Mouse (Mus musculus): ENCODE measurements around the gene Lpxn. TPM values are rescaled to one million over a fixed set of nuclear protein-coding genes. Genes with fewer than 3 reads are reported as not detected.

Lpxn gene
- polyA plus RNA-seq, 1 experiment, result 0.72 TPM

DNA sequence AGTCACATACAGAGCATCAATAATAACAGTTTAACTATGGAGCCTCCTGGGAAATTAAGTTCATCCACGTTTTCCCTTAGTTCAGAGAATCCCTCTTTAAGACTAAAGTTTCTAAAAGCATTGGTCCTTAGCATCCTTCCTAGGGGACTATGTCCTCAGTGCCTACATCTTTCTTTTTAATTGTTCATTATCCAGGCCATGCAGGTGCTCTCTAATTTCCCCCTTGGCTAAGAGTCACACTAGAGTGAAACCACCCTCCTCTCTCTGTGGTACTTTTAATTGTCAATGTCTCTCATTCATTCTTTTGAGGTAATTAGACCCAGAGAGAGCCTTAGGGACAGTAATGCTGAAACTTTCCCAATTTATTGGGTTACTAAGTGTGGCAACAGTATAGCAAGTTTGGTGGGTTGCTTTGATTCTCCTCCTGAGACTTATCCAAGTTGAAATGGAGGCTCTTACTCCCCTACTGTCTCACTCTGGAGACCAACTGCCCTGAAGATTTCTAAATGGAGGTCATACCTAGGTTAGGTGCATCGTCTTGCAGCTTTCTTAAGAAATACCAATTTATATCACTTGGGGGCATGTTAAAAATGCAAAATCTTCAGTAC lies 34.9 kb downstream of the Lpxn start:
- H3K27me3 ChIP-seq (ENCODE audit: control insufficient read depth, insufficient read depth, low read length, poor library complexity, severe bottlenecking), result no peaks in the 10 kb centered on the region
- H3K9ac ChIP-seq (ENCODE audit: low read depth, poor library complexity, severe bottlenecking), result no peak overlapping the region
- no peak overlapping the region for H3K27ac ChIP-seq (ENCODE audit: insufficient read depth, low read length)
- no peaks in the 10 kb centered on the region for H3K36me3 ChIP-seq (ENCODE audit: control insufficient read depth, insufficient read depth, low read length, poor library complexity, severe bottlenecking)
- TF ChIP-seq POLR2A (IDR thresholded peaks at IDR 0.05; ENCODE audit: insufficient read depth, low read length), result no peak
- no peak for TF ChIP-seq CTCF (IDR thresholded peaks at IDR 0.05; ENCODE audit: low read depth, low read length)
- TF ChIP-seq EP300 (IDR thresholded peaks at IDR 0.05; ENCODE audit: insufficient read depth, low read depth, low read length), result no peak
- no peaks in the 10 kb centered on the region for H3K4me1 ChIP-seq (ENCODE audit: control insufficient read depth, insufficient read depth, low read length)
- no peak overlapping the region for H3K4me3 ChIP-seq (ENCODE audit: low read depth, low read length)
- H3K9me3 ChIP-seq (replicated peaks; ENCODE audit: control insufficient read depth, insufficient read depth, low read length, poor library complexity, severe bottlenecking), result no peaks in the 10 kb centered on the region

DNA sequence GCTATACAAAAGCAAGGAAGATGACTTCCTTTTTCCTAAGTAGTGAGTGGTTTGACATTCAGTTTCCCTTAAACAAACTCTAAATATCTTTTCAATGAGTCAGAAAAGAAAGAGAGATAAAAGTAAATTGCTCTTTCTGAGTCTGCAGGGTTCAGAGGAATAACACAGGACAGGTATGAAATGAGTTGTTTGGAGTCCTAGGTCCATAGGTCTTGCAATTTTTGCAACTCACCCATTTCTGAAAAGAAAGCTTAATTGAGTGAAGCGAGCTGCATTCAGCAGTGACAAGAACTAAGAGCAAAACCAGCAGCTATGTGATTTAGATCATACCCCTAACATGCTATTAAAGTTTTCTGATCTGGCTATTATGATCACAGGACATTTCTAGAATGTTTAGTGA lies 35.6 kb downstream of the Lpxn start:
- no peaks in the 10 kb centered on the region for H3K9me3 ChIP-seq (replicated peaks; ENCODE audit: control insufficient read depth, insufficient read depth, low read length, poor library complexity, severe bottlenecking)
- H3K27ac ChIP-seq (ENCODE audit: insufficient read depth, low read length), result no peak overlapping the region
- H3K36me3 ChIP-seq (ENCODE audit: control insufficient read depth, insufficient read depth, low read length, poor library complexity, severe bottlenecking), result no peaks in the 10 kb centered on the region
- no peaks in the 10 kb centered on the region for H3K4me1 ChIP-seq (ENCODE audit: control insufficient read depth, insufficient read depth, low read length)
- no peak overlapping the region for H3K4me3 ChIP-seq (ENCODE audit: low read depth, low read length)
- H3K27me3 ChIP-seq (ENCODE audit: control insufficient read depth, insufficient read depth, low read length, poor library complexity, severe bottlenecking), result no peaks in the 10 kb centered on the region
- TF ChIP-seq CTCF (IDR thresholded peaks at IDR 0.05; ENCODE audit: low read depth, low read length) (no peak), POLR2A (IDR thresholded peaks at IDR 0.05; ENCODE audit: insufficient read depth, low read length) (no peak)
- H3K9ac ChIP-seq (ENCODE audit: low read depth, poor library complexity, severe bottlenecking), result no peak overlapping the region

DNA sequence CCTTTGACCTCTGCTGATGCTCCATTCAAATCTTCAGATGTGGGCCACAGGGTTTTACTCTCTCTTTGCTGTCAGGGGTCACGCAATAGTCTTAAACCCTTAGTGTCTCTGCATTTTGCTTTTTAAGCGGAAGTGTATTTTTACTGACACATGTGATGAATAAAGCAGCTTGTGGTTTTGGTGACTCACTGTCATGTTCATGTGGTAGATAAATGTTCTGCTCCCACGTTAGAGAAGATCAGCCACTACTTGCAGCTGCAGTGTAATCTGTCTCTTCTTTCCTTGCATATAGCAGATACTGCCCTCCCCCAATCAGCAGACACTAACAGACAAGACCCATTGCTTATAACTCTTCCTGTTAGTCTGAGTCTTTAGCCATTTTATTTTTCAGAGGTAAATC lies 37.6 kb downstream of the Lpxn start:
- TF ChIP-seq CTCF (IDR thresholded peaks at IDR 0.05; ENCODE audit: low read depth, low read length) (no peak), POLR2A (IDR thresholded peaks at IDR 0.05; ENCODE audit: insufficient read depth, low read length) (no peak), EP300 (IDR thresholded peaks at IDR 0.05; ENCODE audit: insufficient read depth, low read depth, low read length) (no peak)
- Histone ChIP-seq H3K4me1 (ENCODE audit: control insufficient read depth, insufficient read depth, low read length) (no peaks in the 10 kb centered on the region), H3K27me3 (ENCODE audit: control insufficient read depth, insufficient read depth, low read length, poor library complexity, severe bottlenecking) (no peaks in the 10 kb centered on the region), H3K36me3 (ENCODE audit: control insufficient read depth, insufficient read depth, low read length, poor library complexity, severe bottlenecking) (no peaks in the 10 kb centered on the region), H3K4me3 (ENCODE audit: low read depth, low read length) (no peak overlapping the region), H3K9me3 (replicated peaks; ENCODE audit: control insufficient read depth, insufficient read depth, low read length, poor library complexity, severe bottlenecking) (no peaks in the 10 kb centered on the region), H3K9ac (ENCODE audit: low read depth, poor library complexity, severe bottlenecking) (no peak overlapping the region), H3K27ac (ENCODE audit: insufficient read depth, low read length) (no peak overlapping the region)

DNA sequence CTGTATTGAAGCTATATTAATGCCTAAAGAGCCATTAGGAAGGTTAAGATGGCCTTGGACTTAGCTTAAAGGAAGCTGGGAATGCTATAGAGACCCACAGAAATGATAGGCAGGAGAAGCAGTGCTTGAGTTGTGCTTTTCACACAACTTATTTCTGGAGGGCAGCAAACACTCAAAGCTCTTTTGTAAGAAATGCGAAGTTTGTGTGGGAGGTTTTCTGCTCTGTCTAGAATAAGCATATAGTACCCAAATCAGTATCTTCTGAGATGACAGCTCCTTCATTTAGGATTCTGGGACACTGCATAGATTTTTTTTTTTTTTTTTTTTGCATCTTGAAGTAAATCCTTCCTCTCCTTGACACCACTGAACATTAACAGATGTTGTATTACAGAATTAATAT lies 42.5 kb downstream of the Lpxn start:
- Histone ChIP-seq H3K27me3 (ENCODE audit: control insufficient read depth, insufficient read depth, low read length, poor library complexity, severe bottlenecking) (no peaks in the 10 kb centered on the region), H3K36me3 (ENCODE audit: control insufficient read depth, insufficient read depth, low read length, poor library complexity, severe bottlenecking) (no peaks in the 10 kb centered on the region), H3K4me1 (ENCODE audit: control insufficient read depth, insufficient read depth, low read length) (no peaks in the 10 kb centered on the region), H3K9me3 (replicated peaks; ENCODE audit: control insufficient read depth, insufficient read depth, low read length, poor library complexity, severe bottlenecking) (no peaks in the 10 kb centered on the region), H3K9ac (ENCODE audit: low read depth, poor library complexity, severe bottlenecking) (no peak overlapping the region), H3K4me3 (ENCODE audit: low read depth, low read length) (no peak overlapping the region), H3K27ac (ENCODE audit: insufficient read depth, low read length) (no peak overlapping the region)
- TF ChIP-seq POLR2A (IDR thresholded peaks at IDR 0.05; ENCODE audit: insufficient read depth, low read length) (no peak), EP300 (IDR thresholded peaks at IDR 0.05; ENCODE audit: insufficient read depth, low read depth, low read length) (no peak), CTCF (IDR thresholded peaks at IDR 0.05; ENCODE audit: low read depth, low read length) (no peak)

DNA sequence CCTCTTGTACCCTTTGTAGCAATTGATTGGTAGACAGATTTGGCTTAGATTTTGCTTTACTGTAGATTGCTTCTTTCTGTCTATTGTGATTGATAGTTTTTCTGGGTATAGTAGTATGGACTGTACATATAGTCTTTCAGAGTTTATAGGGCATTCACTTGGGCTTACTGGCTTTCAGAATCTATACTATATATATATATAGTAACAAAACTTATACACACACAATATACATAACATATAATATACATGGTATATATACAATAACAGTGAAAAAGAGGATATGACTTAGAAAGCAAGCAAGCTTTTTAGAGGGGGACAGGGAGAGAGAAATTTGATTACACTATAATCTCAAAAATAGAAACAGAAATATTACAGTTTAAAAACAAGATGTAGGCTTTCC lies 50.4 kb downstream of the Lpxn start, which contains the start of gene Gm5244:
Gene Gm5244 (plus strand): TSS at position 301 of the 400 bp plus-strand sequence.
- Histone ChIP-seq H3K4me1 (ENCODE audit: control insufficient read depth, insufficient read depth, low read length) (no peaks in the 10 kb centered on the region), H3K9ac (ENCODE audit: low read depth, poor library complexity, severe bottlenecking) (no peak within 1 kb of the TSS), H3K36me3 (ENCODE audit: control insufficient read depth, insufficient read depth, low read length, poor library complexity, severe bottlenecking) (no peaks in the 10 kb centered on the region), H3K27ac (ENCODE audit: insufficient read depth, low read length) (no peak within 1 kb of the TSS), H3K9me3 (replicated peaks; ENCODE audit: control insufficient read depth, insufficient read depth, low read length, poor library complexity, severe bottlenecking) (no peaks in the 10 kb centered on the region), H3K4me3 (ENCODE audit: low read depth, low read length) (no peak within 1 kb of the TSS), H3K27me3 (ENCODE audit: control insufficient read depth, insufficient read depth, low read length, poor library complexity, severe bottlenecking) (no peaks in the 10 kb centered on the region)
- TF ChIP-seq POLR2A (IDR thresholded peaks at IDR 0.05; ENCODE audit: insufficient read depth, low read length) (no peak), CTCF (IDR thresholded peaks at IDR 0.05; ENCODE audit: low read depth, low read length) (no peak), EP300 (IDR thresholded peaks at IDR 0.05; ENCODE audit: insufficient read depth, low read depth, low read length) (no peak)

DNA sequence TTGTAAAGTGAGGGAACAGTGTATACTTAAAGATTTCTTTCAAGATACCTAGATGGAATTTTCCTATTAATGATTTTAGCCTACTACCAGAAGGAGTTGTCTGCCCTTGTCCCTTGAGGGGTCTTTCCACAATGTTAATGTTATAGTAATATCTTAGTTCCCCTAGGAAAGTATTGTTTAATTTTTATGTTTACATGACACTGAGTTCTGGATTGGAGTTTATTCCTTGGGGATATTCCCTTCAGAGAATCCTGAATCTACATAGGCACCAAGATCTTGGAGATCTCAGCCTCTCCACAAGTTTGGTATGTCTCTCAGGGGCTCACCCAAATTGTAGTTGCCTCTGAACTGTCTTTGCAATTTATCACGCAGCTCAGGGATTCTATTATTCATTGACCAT lies 61.0 kb downstream of the Lpxn start, which contains the start of gene Olfr1444:
Gene Olfr1444 (plus strand): TSS at position 301 of the 400 bp plus-strand sequence.
- no peak within 1 kb of the TSS for H3K9ac ChIP-seq (ENCODE audit: low read depth, poor library complexity, severe bottlenecking)
- no peaks in the 10 kb centered on the region for H3K4me1 ChIP-seq (ENCODE audit: control insufficient read depth, insufficient read depth, low read length)
- no peak within 1 kb of the TSS for H3K27ac ChIP-seq (ENCODE audit: insufficient read depth, low read length)
- no peaks in the 10 kb centered on the region for H3K27me3 ChIP-seq (ENCODE audit: control insufficient read depth, insufficient read depth, low read length, poor library complexity, severe bottlenecking)
- TF ChIP-seq CTCF (IDR thresholded peaks at IDR 0.05; ENCODE audit: low read depth, low read length) (no peak), POLR2A (IDR thresholded peaks at IDR 0.05; ENCODE audit: insufficient read depth, low read length) (no peak), EP300 (IDR thresholded peaks at IDR 0.05; ENCODE audit: insufficient read depth, low read depth, low read length) (no peak)
- H3K36me3 ChIP-seq (ENCODE audit: control insufficient read depth, insufficient read depth, low read length, poor library complexity, severe bottlenecking), result no peaks in the 10 kb centered on the region
- H3K4me3 ChIP-seq (ENCODE audit: low read depth, low read length), result no peak within 1 kb of the TSS
- H3K9me3 ChIP-seq (replicated peaks; ENCODE audit: control insufficient read depth, insufficient read depth, low read length, poor library complexity, severe bottlenecking), result no peaks in the 10 kb centered on the region

Other genes with a start within 250 kb of the Lpxn start
- not detected in 2 replicates for gene Gm4952, start 196.2 kb upstream of the Lpxn start, polyA plus RNA-seq (2011; ENCODE audit: insufficient read depth, insufficient read length, low read depth, missing spikeins)
- not detected in 2 replicates for gene Glyat, start 162.9 kb upstream of the Lpxn start, polyA plus RNA-seq (2011; ENCODE audit: insufficient read depth, insufficient read length, low read depth, missing spikeins)
- gene Olfr1442, start 125.8 kb upstream of the Lpxn start, polyA plus RNA-seq (2011; ENCODE audit: insufficient read depth, insufficient read length, low read depth, missing spikeins), result not detected in 2 replicates
- gene Olfr1443, start 118.1 kb upstream of the Lpxn start, polyA plus RNA-seq (2011; ENCODE audit: insufficient read depth, insufficient read length, low read depth, missing spikeins), result not detected in 2 replicates
- gene Keg1, start 100.4 kb upstream of the Lpxn start, polyA plus RNA-seq (2011; ENCODE audit: insufficient read depth, insufficient read length, low read depth, missing spikeins), result not detected in 2 replicates
- 6.4 and 6.7 TPM in 2 replicates for gene Cntf, start 30.6 kb upstream of the Lpxn start, polyA plus RNA-seq (2011; ENCODE audit: insufficient read depth, insufficient read length, low read depth, missing spikeins)
- 40.9 and 48.9 TPM in 2 replicates for gene Zfp91, start 67 bp upstream of the Lpxn start, polyA plus RNA-seq (2011; ENCODE audit: insufficient read depth, insufficient read length, low read depth, missing spikeins)
- 12.2 and 13.8 TPM in 2 replicates for gene Gm5244, start 50.5 kb downstream of the Lpxn start, polyA plus RNA-seq (2011; ENCODE audit: insufficient read depth, insufficient read length, low read depth, missing spikeins)
- gene Olfr1444, start 61.1 kb downstream of the Lpxn start, polyA plus RNA-seq (2011; ENCODE audit: insufficient read depth, insufficient read length, low read depth, missing spikeins), result not detected in 2 replicates
- gene Olfr1445, start 87.7 kb downstream of the Lpxn start, polyA plus RNA-seq (2011; ENCODE audit: insufficient read depth, insufficient read length, low read depth, missing spikeins), result not detected in 2 replicates
- gene Olfr1446, start 97.3 kb downstream of the Lpxn start, polyA plus RNA-seq (2011; ENCODE audit: insufficient read depth, insufficient read length, low read depth, missing spikeins), result not detected in 2 replicates
- not detected in 2 replicates for gene Olfr1447, start 107.5 kb downstream of the Lpxn start, polyA plus RNA-seq (2011; ENCODE audit: insufficient read depth, insufficient read length, low read depth, missing spikeins)
- gene Olfr1448, start 128.2 kb downstream of the Lpxn start, polyA plus RNA-seq (2011; ENCODE audit: insufficient read depth, insufficient read length, low read depth, missing spikeins), result not detected in 2 replicates
- not detected in 2 replicates for gene Olfr1449, start 134.6 kb downstream of the Lpxn start, polyA plus RNA-seq (2011; ENCODE audit: insufficient read depth, insufficient read length, low read depth, missing spikeins)
- not detected in 2 replicates for gene Olfr1450, start 154.1 kb downstream of the Lpxn start, polyA plus RNA-seq (2011; ENCODE audit: insufficient read depth, insufficient read length, low read depth, missing spikeins)
- not detected in 2 replicates for gene Olfr1451, start 198.8 kb downstream of the Lpxn start, polyA plus RNA-seq (2011; ENCODE audit: insufficient read depth, insufficient read length, low read depth, missing spikeins)
- gene Olfr1453, start 232.1 kb downstream of the Lpxn start, polyA plus RNA-seq (2011; ENCODE audit: insufficient read depth, insufficient read length, low read depth, missing spikeins), result not detected in 2 replicates